Mouse (Mus musculus): ENCODE data around the gene Eif4ebp2.

GRCm38 (mm10) chr10:61465009-61465408, 12.5 kb upstream of the Eif4ebp2 start:
- TF ChIP-seq CTCF (IDR thresholded peaks at IDR 0.05; ENCODE audit: control insufficient read depth, insufficient read depth, insufficient read length) (no peak), CEBPB (IDR thresholded peaks at IDR 0.05; ENCODE audit: low read depth) (no peak), MYOG (IDR thresholded peaks at IDR 0.05; ENCODE audit: control insufficient read depth, extremely low read depth, insufficient read length) (no peak), MYOD1 (IDR thresholded peaks at IDR 0.05; ENCODE audit: control insufficient read depth, insufficient read length, low read depth) (no peak), USF1 (IDR thresholded peaks at IDR 0.05; ENCODE audit: low read depth) (no peak)
